Mouse (Mus musculus) telencephalon, adult 2 months (tissue): ENCODE data around the gene Gpr15.

Experiments
- DNase-seq: peaks from one replicate; pipeline ENCODE4 v3.0.0-alpha.2; 2011; ENCODE audit warnings: low read depth, low spot score

Gene Gpr15

GRCm38 (mm10) chr16:58718666-58719120 is at the start of gene Gpr15:
Gene Gpr15, minus strand, starts transcription at chr16:58719070.
- DNase-seq, result no peak

DNA sequence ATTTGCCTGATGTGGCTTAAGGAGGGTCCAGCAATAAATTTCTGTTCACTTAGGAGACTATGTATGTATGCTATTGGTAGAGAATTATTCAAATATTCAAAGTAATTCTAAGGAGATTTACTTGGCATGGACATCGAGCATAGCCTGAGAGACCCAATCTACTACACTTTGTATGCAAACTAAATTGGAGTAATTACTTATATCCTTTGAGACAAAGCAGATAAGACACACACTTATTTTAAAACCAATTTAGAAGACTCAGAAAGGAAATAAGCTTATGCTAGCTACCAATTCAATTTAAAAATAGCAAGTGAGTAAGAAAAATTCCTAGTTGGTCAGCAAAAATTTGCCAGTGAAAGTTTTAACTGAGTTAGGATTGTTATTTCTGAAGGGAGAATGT is 44.2 kb upstream of the Gpr15 start, which contains the start of gene Olfr172:
Gene Olfr172, minus strand, starts transcription at position 101 of the 400 bp plus-strand sequence.
- DNase-seq, result no peak

DNA sequence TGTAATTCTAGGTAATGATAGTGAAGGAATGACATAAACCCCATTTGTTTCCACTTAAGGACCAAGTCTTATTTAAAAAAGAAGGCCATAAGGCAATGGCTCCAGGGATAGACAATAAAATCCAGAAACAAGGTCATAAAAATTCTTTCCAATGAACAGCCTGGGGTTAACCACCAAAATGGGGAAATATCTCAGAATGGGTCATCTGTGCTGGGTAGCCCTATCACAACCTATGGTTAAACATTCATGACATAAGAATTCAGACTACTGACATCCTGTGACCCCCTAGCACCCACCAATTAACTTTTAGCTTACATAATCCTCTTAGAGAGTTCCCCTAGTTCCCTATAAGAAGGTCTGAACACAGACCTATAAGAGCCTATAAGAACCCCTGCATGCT is 37.3 kb upstream of the Gpr15 start:
- no peak for DNase-seq

GRCm38 (mm10) chr16:58751314-58751713 is 32.4 kb upstream of the Gpr15 start:
- DNase-seq, result no peak

DNA sequence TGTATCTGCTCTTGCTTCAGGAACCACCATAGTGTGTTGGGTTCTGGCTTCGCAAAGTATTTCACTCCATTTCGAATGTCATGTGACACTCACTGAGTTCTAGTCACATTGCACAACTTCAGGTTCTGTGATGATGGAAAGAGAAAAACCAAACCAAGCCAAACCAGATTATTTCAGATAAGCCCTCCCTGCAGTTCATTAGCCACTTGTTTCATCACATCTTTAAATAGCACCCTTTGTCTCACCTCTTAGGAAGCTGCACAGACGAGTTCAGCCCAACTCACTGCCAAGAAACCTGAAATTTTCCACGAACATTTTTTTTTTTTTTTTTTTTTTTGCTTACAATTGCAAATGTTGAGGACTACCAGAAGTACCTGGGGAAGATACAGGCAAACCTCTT is 27.8 kb upstream of the Gpr15 start:
- no peak for DNase-seq

DNA sequence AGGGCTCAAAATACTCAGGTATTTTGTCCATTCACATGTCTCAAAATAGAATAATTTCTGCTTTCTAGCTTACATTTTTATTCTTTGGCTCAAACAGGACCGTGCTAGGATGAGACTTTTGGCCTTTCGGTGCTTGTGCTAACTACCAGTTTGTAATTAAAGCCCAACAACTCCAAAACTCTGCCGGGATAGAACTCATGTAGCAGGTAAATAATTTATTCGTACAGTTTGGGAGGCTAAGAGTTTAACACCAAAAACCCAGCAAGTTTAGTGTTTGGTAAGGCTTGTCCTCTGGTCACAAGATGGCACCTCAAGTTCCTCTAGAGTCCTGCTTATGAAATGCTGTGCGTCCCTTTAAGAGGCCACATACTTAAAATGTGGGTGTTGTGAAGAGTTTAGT is 21.9 kb upstream of the Gpr15 start:
- no peak for DNase-seq

- DNase-seq, result no peak
Measured at GRCm38 (mm10) chr16:58738800-58739199, 19.9 kb upstream of the Gpr15 start.

DNA sequence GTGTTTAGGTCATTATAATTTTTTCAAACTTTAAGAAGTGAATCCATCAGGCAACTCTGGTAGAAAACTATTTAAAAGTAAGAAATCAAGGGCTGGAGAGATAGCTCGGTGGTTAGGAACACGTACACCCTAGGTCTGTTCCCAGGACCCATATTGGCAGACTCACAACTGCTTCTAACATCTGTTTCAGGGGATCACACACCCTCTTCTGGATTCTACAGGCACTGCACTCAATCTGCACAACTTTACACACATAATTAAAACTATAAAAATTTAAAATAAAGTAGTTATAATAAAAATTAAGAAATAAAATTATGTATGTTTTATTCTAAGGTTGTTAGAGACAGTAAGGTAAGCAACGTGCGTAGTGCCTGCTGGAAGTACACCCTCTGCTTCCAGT is 19.3 kb upstream of the Gpr15 start:
- no peak for DNase-seq

DNA sequence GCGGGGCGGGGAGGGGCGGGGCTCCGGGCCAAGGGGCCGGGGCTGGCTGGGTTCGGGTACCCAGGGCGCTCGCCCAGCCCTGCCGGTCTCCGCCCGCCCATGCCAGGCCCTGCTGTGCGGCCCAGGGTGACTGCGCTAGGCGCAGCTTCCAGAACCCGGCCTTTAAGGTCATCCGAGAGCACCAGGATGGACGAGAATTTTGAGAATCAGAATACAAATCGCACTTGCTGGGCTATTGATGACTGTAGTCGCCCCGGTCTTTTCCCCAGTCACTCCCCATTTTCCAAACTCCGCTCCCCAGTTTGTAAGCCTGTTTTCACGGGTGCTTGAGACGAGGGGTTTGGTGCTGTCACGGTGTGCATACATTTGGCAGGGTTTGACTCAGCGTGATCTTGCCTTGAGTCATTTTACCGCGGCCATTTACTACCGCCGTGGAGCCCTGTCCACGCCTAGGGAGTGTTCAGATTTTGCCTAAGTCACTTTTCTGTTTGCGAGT is 9.4 kb upstream of the Gpr15 start:
- DNase-seq, result no peak

DNA sequence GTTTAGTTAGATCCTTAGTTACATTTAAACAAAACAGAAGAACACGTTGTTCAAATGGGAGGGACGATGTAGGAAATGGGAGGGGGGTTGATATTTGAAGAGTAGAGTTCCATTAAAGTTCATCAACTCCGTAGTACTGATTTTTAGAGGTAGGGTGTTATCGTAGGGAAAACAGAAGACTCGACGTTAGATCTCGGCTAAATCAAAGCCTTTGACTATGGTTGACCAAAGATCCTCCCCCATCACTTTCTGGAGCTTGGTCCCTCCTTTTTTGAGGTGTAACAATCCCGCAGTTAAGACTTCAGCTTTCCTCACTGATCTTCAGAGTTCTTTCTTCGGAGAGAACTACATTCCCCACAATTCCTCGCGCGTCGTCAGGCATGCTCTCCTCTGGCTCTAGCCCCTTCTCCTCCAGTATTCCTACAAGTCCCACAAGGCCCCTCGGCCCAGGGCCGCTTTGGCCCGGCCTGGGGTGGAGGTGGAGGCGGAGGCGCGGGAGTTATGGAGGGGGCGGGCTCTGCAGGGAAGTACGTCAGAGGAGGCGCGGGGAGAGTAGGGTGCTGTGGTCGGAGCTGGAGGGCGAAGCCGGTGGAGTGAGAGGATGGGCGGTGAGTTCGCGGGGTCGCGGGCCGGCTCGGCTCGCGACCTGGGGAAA is 8.7 kb upstream of the Gpr15 start, which contains the start of gene Cldnd1:
Gene Cldnd1, plus strand, starts transcription at position 434 of the 655 bp plus-strand sequence.
- peak; percentile 98 for DNase-seq

DNA sequence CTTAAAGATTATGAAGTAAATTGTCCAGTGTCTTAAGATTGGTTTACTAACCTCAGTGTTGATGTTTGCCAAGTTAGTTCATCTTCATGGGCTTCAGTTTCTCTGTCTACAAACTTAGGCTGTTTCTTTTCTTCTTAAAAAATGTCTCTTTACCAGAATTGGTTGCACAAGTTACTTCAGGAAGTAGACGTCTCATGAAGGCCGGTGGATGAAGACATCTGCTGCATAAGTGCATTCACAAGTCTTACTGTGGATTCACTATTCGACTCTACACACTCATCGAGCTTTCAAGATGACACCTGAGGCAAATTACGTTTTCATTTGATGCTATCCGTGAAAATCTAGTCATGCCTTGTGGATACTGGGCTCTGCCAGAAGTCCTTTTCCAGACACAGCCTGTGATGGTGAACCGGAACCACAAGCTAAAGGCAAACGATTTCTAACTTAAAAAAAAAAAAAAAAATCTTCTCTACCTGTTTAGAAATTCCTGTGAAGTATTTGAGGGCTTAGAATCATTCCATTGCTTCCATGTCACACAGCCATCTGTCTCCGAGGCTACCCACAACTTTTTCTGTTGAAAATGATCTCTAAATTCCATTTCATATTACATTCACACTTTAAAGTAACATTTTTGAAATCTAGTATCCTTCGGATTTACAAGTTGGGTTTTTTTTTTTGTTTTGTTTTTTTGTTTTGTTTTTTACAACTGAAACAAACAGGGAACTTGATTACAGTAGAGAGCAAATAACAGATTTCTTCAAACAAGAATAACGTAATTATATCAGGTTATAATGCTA is 8.0 kb upstream of the Gpr15 start:
- DNase-seq, result no peak

GRCm38 (mm10) chr16:58722292-58722691 is 3.4 kb upstream of the Gpr15 start:
- DNase-seq, result no peak

DNA sequence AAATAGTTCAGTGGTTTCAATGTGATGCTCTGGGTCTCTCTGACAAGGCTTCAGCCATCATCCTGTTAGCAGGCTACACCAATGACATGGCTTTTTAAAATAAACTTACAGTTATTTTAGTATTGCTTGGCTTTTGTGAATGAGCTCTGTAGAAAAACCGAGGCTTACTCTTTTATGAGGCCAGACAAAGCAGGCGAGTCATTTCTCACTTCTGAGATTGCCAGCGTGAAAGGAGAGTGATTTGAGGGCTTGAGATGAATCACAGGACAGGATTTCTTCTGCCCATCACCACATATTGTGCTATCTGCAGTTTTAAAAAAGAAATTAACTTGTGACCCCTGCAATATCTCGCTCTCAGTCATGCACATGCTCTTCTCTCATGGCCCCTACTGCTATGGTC is 3.9 kb downstream of the Gpr15 start:
- no peak for DNase-seq

DNA sequence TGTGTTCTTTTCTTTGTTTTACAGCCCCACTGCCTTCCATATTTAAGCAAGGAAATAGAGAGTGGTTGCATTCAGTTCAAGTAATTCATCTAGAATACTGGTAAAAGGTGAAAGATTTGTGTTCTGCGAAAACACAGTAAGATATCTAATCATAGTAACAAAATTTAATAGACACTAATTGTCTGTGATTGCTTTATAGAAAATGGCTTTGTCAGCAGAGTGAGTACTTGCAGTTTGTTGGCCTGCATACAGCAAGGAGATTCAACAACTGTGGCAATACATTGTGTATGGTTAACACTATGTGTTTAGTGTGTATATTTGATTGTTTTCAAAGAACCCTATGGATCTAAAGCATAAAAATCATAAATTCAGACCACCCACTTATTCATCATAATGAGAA is 5.7 kb downstream of the Gpr15 start:
- DNase-seq, result no peak

DNA sequence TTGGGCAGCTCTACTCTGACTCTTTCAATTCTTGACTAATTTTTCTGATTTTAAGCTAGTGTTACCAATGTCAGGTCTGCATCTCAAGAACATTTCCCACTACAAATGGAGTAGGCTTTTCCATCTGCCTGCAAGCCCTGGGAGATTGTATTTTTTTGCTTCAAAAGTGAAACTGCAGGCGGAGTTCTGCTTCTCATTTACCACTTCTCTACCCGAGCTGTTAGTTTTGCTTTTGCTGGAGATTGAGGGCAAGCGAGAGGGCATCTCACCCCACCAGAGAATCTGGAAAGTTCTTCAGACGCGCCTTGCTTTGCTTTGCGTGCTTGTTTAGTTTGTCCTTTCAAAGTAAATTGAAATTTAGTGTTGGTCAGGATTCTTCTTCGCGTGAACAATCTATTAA is 6.6 kb downstream of the Gpr15 start:
- DNase-seq, result no peak

- DNase-seq, result no peak
Measured at GRCm38 (mm10) chr16:58709536-58709935, 9.3 kb downstream of the Gpr15 start.

DNA sequence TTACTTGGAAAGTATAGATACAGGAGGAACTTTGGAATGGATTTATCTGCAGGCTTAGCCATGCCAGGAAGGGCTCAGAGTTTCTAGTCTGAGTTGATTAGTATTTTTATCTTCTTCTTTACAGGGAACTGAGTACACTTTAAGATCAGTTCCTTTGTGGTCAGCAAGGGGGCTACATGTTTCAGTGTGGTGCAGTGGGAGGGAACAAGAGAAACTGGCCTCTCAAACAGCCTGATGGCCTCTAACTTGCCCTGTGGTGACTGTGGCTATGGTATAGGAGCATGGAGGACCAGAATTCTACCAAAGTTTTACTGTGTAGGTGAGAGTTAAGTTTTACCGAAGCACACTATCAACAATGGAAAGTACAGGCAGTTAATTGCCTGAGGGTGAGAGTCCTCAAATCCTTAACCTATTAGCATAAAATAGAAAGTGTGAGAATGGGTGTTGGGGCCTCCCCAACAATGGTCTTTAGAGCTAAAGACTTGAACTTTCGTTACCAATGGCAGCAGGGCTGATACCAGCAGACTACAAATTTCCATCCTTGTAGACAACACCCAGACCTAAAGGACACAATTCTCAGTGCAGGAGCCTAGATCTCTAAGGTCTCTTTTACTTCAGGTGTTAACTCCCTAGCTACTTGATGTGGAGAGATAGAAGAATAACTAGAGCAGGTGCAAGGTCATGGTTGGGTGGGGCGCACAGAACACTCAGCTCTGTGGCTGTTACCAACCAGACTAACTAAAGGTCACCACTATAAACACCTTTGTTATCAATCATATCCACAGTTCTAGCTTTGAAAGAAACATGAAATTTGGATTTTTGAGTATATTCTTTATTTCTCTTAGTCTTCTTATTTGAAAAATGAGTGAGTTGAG is 10.0 kb downstream of the Gpr15 start:
- DNase-seq, result no peak

DNA sequence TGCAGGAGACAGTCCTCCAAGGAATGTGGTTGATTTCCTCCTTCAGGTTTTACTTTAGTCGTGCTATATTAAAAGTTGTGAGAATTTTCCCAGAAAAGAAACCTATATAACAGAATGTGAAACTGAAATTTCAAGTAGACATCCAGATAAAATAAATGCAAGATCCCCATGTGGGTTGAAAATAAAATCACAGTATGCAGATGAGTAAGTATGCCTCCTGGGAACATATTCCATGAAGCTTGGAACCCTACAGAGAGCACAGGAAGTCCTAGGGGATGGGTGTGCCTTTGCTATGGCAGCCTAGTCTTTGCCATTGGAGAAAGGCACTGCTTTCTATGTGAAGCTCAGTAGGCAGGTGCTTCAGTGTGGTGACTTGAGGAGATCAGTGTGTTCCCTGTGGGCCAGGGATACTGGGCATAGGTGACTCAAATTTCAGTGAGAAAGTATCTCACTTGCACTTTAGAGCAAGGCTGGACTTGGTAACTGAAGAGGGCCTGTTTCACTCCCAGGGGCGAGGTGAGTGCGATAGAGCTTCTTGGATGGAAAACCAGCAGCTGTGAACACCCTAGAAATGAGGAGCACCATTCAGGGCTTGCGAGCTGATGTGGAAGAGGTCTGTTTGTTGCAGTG is 11.5 kb downstream of the Gpr15 start:
- peak; percentile 71 for DNase-seq

- no peak for DNase-seq
Measured at GRCm38 (mm10) chr16:58704999-58705398, 13.9 kb downstream of the Gpr15 start.

DNA sequence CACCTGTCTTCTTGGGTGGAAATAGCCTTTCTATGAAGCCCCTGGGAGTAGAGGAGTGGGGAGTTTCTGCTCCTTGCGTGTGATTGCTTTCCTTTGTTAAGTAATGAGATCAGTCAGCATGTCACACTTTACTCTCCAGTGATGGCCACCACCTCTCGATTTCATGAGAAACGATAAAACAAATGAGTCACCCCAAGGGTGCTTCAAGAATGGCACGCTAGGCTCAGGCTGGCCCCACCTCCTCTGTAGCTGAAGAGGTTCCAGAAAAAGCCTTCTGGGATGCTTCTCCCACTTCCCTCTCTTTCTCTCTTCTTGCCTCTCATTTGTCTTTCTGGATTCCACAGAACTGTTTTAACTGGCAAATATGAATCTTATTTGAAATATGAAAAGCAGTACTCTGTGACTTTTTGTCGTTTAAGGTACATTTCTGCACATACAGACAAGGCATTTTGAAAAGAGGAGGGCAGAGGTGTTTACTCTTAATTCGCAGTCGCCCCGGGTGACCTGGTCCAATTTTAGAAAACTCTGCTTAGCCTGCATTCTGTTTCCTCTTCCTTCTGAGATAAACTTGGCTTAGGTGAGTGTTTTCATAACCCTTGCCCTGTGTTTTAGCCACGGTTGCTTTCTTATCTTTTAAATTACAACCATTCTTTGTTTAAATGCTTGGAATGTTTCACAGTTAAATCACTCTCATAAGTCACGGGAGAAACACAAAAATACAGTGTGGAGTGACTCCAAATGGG is 15.3 kb downstream of the Gpr15 start:
- DNase-seq, result no peak
